Mouse (Mus musculus): ENCODE measurements around the gene Gramd1b.

Gene Gramd1b

GRCm38 (mm10) chr9:40297969-40298368 lies 233.2 kb downstream of the Gramd1b start:
- no peak for DNase-seq

DNA sequence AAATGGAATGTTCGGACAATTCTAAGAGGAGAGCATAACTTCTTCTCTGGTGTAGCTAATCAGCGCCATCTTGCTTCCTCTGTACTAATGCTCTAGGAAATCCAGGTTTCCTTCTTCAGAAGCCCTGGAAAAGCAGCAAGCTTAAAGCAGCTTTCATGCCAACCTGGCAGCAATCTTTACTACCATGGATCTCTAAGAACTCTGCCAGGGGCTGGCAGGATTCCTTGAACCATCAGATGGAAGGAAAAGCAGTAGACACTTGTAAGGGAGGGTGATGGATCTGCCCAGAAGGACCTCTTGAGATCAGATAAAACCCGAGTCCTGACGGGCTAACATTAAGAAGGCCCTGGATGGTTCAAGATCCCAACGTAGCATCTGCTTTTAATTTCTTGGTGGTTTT lies 234.9 kb downstream of the Gramd1b start:
- peak; percentile 37 for DNase-seq

DNA sequence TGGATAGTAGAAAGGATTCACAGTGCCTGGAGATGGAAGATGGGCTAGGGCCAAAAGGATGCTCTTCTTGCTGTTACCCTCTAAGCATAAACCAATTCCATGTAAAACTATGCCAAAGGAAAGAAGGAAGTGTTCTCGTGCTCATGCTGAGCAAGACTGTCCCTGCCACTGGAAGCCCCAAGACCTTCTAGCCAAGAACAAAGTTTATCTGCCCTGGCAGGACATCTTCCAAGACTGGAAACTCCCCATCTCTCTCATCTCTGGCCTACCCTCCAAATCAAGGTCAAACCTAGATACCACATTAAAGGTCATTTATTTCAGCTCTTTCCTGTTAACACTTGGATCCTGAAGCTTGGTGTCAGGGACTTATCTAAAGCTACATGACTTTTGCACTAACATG lies 236.3 kb downstream of the Gramd1b start:
- DNase-seq: no peak

- DNase-seq: no peak
These were observed 237.0 kb downstream of the Gramd1b start for GRCm38 (mm10) chr9:40294210-40294609.

DNA sequence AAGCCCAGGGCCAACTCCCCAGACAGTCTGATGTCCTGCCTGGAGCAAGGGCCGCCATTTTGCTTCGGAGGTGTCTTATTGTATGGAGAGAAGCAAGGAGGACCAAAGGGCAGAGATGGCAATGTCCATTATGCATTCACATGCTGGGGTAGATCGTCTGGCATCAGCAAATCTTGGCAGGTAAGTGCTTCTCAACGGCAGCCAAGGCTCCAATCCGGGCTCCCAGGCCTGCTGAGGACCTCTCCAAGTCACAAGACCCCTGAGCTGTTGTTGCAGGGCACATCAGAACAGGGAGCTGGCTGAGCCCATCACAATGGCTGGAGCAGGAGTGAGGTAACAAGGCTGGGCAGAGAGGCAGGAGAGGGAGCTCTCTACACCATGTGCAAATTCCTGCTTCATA lies 237.4 kb downstream of the Gramd1b start:
- no peak for DNase-seq

DNA sequence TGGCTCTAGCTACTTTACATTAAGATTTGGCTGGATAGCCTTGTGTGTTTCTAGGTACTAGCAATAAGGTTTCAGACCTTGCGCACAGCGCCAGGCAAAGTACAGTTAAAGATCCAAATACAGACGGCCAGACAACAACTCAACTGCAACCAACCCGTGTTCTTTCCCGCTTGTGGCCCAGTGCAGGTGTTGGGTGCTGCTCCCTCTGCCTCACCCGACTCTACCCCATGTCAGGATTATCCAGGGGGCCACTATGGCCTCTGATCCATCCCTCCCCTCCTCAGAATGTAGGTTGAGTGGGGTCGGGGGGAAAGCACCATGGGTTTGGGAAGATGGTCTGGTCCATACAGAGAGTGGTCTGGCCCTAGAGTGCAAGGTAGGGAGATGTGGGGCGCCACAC lies 237.9 kb downstream of the Gramd1b start:
- no peak for DNase-seq

- no peak for DNase-seq
These were observed 238.7 kb downstream of the Gramd1b start for GRCm38 (mm10) chr9:40292475-40292874.

DNA sequence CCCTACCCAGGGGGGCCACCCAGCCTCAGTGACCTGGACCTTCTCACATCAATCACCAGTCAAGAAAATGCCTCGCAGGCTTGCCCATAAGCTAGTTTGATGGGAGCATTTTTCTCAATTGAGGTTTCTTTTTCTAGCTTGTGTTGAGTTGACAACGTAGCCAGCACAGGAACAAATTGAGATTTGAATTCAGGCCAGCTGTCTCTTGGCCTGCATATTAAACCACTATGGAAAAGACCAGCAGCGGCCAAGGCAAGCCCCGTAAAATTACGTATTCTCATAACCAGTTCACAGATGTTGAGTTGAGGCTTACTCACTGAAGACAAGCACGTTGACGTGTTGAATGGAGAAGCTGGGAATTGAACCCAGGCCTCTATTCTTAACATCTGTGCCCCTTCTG lies 248.2 kb downstream of the Gramd1b start:
- DNase-seq: no peak

GRCm38 (mm10) chr9:40279438-40279837 lies 251.7 kb downstream of the Gramd1b start:
- DNase-seq: no peak

DNA sequence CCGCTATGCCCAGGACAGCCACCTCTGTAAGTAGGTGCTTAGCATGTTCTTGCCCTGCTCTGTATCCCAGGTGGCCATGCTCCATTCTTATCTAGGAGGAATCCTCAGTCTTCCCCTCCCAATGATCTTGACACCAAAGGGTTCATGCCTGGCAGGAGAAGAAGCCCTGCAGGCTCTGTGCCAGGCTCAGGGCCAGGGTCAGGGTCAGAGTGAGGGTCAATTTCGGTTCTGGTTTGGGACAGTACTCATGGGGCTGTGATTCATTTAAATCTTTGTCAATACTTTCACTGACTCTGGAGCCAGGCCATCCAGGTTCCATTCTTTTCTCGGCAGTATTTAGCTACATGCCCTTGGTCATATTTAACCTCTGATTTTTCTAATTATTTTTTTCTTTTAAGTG lies 253.5 kb downstream of the Gramd1b start:
- no peak for DNase-seq

DNA sequence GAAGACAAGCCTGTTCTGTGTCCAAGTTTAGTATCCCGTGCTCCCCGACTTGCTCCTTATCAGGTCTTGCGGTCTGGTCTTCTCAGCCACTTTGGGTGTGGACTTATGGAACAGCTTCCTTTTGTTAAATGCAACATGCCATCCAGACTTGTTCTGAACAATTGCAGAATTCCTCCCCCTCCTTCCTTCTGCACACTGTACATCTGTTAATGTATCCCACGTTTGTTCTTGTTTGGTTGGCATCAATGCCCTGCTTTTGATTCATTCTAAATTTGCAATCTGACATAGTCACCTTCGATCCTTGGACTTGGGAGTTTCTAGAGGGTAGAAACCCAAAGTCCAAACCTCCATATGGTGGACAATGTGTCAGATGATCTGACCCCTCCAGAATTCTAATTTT lies 255.3 kb downstream of the Gramd1b start:
- no peak for DNase-seq

DNA sequence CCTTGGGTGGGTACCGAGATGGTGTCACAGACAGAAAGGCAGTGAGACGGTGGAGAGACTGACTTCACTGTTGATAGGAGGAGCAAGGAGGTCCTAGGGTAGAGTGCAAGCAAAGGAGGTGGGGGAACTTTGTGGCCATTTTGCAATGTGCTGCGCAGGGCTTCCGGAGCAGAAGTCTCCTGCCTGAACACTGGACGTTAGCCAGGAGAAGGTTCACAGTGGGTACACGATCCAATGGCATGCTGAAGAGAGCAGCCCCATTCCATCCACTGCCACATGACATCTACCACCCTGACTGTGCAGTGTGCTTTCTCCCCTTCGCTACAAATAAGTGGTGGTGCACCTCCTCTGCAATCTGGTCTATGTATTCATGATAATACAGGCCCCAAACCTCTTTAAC lies 258.4 kb downstream of the Gramd1b start:
- DNase-seq: no peak

- no peak for DNase-seq
These were observed 260.1 kb downstream of the Gramd1b start for GRCm38 (mm10) chr9:40271075-40271474.

DNA sequence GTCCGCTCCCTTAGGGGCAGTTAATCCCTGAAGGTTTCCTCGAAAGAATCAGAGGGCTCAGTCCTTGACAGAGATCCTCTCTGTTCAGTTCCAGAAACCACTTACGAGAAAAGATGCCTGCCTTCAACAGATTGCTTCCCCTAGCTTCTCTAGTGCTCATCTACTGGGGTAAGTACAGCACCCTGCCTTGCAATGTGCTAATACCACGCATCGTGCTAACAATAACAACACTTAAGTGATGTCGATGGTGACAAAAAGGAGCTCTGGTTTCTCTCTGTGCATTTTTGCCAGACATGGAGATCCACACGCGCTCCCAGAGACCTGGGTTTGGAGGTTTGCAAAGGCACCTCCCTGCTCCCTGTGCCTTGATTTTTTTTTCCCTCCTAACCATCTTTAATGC lies 261.3 kb downstream of the Gramd1b start:
- DNase-seq: no peak

DNA sequence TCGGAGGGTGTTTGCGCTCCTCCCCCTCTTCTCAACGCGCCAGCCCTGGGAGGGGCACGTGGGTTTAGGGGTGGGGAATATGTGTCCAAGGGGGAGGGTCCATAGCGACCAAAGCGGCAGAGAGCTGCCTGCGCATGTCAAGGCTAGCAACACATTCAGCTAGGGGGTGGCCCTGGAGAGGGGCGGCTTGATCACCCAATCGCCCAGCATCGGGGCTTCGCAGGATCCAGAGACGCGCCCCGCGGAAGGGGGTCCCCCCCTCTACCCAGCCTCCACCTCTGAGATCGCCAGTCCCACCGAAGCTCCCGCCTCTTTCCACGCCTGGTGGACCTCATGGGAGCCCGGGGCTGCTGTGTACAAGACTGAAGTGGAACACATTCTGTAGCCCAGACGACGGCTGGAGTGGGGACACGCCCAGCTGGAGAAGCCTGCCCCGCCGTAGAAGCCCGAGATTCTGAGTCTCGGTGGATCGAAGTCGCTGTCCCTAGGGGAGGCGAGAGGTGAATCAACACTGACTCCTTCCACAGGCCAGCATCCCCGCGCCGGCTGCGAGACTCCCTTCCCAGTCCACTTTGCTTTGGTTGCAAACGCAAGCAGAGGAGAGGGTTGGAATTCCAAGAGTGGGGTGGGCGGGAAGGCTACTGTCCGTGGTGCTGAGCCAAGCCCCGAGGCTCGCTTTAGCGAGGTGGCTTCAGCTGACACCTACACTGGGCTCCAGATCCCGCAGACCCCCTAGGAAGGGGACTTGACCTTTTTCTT lies 261.9 kb downstream of the Gramd1b start, which contains the start of gene Scn3b:
TSS of gene Scn3b (plus strand) at position 115 of the 759 bp plus-strand sequence.
- DNase-seq: peak; percentile 78

DNA sequence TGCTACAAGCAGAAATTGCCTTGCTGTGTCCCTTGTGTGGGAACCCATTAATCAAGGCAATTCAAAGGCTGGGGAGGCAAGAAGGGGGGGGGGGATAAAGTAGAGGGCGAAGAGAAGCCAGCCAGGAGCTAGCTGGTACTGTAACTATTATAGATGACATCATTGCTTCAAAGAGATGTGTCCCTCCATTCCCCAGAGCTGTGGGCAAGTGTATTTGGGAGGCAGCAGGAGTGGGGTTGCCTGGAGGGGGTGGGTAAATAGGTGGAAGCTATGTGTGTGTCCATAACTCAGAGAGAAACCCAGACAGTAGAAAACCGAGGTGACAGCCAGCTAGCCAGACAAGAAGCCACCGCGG lies 262.5 kb downstream of the Gramd1b start:
- no peak for DNase-seq

- no peak for DNase-seq
These were observed 263.0 kb downstream of the Gramd1b start for GRCm38 (mm10) chr9:40268040-40268747.

GRCm38 (mm10) chr9:40263874-40264273 lies 267.3 kb downstream of the Gramd1b start:
- DNase-seq: no peak

DNA sequence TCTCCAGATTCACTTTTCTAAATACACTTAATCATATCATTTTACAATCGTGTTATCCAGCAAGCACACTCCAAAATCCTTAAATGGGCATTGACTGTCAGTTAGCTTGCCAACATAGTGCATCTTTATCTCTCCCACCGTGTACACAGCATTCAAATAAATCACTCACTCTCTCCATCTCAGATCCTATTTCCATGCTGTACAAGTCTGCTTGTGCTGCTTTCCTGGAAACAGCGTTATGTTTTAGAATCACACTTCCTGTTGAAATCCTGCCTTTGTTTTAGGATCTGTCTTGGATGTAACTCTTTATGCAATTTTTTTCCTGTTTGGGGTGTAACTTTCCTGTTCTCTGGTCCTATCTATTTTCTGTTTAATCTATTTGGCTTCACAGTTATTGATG lies 278.7 kb downstream of the Gramd1b start:
- DNase-seq: no peak

- no peak for DNase-seq
These were observed 282.1 kb downstream of the Gramd1b start for GRCm38 (mm10) chr9:40249106-40249505.

- no peak for DNase-seq
These were observed 284.5 kb downstream of the Gramd1b start for GRCm38 (mm10) chr9:40246702-40247101.

- DNase-seq: no peak
These were observed 285.1 kb downstream of the Gramd1b start for GRCm38 (mm10) chr9:40245974-40246665.

GRCm38 (mm10) chr9:40245466-40245865 lies 285.7 kb downstream of the Gramd1b start:
- DNase-seq: no peak

All from right cerebral cortex, postnatal 14 days (tissue).